In genomic region chr4:127179469-127180449, GRCm38 (mm10) we compare ENCODE assay signal across 10 mouse cellular contexts. TPM values are rescaled to one million over a fixed set of nuclear protein-coding genes. Genes with fewer than 3 reads are reported as not detected.
DNase-seq lines count a peak whose midpoint lies in the region; ATAC-seq and TF ChIP-seq lines count a peak whose summit lies in the region.
"Had no signal": no experiment of that assay in that cellular context is flagged by ENCODE, and none has a peak within 500 bp of the region (broad histone marks: within the 10 kb centered on the region; RNA-seq: fewer than 3 reads in every experiment).

No protein-coding gene starts in this region.

- peaks cover 15% of the 10 kb centered on the region for H3K4me1 ChIP-seq in forebrain, embryonic 10.5 days
- H3K4me1 ChIP-seq in forebrain, embryonic 11.5 days (replicated peaks; ENCODE audit: control insufficient read depth, insufficient read depth, low read length), result peaks cover 4% of the 10 kb centered on the region; the same call in 1 of the 2 replicates
- peaks cover 10 to 33% of the 10 kb centered on the region in 2 experiments; a peak in 3 of 4 replicates for H3K4me1 ChIP-seq in ES-E14 (ENCODE audit: control insufficient read depth in 2 of 2, insufficient read depth in 2 of 2, low read length in 2 of 2, poor library complexity in 1 of 2)
- peaks cover 11% of the 10 kb centered on the region; the same call in 1 of the 2 replicates for H3K4me1 ChIP-seq in forebrain, embryonic 14.5 days (ENCODE audit: control insufficient read depth, insufficient read depth, low read length)
- H3K4me1 ChIP-seq in midbrain, embryonic 16.5 days (ENCODE audit: control insufficient read depth, insufficient read depth, low read length), result peaks cover 12% of the 10 kb centered on the region
- H3K4me1 ChIP-seq in lung, postnatal 0 days (ENCODE audit: insufficient read depth, low read depth, low read length), result no peaks in the 10 kb centered on the region

- H3K36me3 ChIP-seq in forebrain, embryonic 10.5 days (replicated peaks), result no peaks in the 10 kb centered on the region
- no peaks in the 10 kb centered on the region for H3K36me3 ChIP-seq in forebrain, embryonic 11.5 days (ENCODE audit: control insufficient read depth, insufficient read depth, low read length)
- no peaks in the 10 kb centered on the region for H3K36me3 ChIP-seq in ES-E14 (ENCODE audit: control insufficient read depth, insufficient read depth, low read length, poor library complexity, severe bottlenecking)
- H3K36me3 ChIP-seq in forebrain, embryonic 14.5 days (ENCODE audit: control insufficient read depth, insufficient read depth, low read length), result no peaks in the 10 kb centered on the region
- H3K36me3 ChIP-seq in midbrain, embryonic 16.5 days (ENCODE audit: control insufficient read depth, insufficient read depth, low read length), result no peaks in the 10 kb centered on the region
- no peaks in the 10 kb centered on the region for H3K36me3 ChIP-seq in lung, postnatal 0 days (ENCODE audit: insufficient read depth, low read length)

- H3K9ac ChIP-seq in forebrain, embryonic 11.5 days (ENCODE audit: low read length), result no peak overlapping the region
- H3K9ac ChIP-seq in ES-E14 (ENCODE audit: insufficient read depth, low read depth, low read length, poor library complexity, severe bottlenecking), result peak overlapping the region; percentile 60; the same call in 1 of the 2 replicates
- H3K9ac ChIP-seq in forebrain, embryonic 14.5 days (ENCODE audit: low read length), result no peak overlapping the region
- H3K9ac ChIP-seq in midbrain, embryonic 16.5 days (ENCODE audit: low read depth, low read length), result peak overlapping the region; percentile 7; the same call in 1 of the 2 replicates
- no peak overlapping the region for H3K9ac ChIP-seq in lung, postnatal 0 days (replicated peaks; ENCODE audit: low read depth)
- H3K9ac ChIP-seq: liver, embryonic 14.5 days had no signal

- intact Hi-C loops in heart, postnatal 25 days (cut with DNase I), result no loop called here

- no peak for DNase-seq in forebrain, embryonic 10.5 days (ENCODE audit: extremely low spot score, low spot score)
- DNase-seq in forebrain, embryonic 11.5 days (ENCODE audit: low spot score), result no peak
- DNase-seq in ES-E14 (ENCODE audit: low read depth, low spot score), result no peak
- DNase-seq in forebrain, embryonic 14.5 days (ENCODE audit: low spot score), result peak; percentile 11
- no peak for DNase-seq in heart, postnatal 25 days (ENCODE audit: low spot score)
- no peak for DNase-seq in lung, postnatal 0 days (ENCODE audit: low spot score)
- DNase-seq in T-cell, adult 2 months (ENCODE audit: low spot score), result no peak
- DNase-seq: heart, postnatal 36 days had no signal

- peaks cover 32% of the 10 kb centered on the region for H3K27me3 ChIP-seq in forebrain, embryonic 10.5 days (ENCODE audit: poor library complexity, severe bottlenecking)
- peaks cover 5% of the 10 kb centered on the region; the same call in 1 of the 2 replicates for H3K27me3 ChIP-seq in forebrain, embryonic 11.5 days (ENCODE audit: control insufficient read depth, insufficient read depth, low read length)
- no peaks in the 10 kb centered on the region for H3K27me3 ChIP-seq in forebrain, embryonic 14.5 days (replicated peaks; ENCODE audit: control insufficient read depth, insufficient read depth, low read length)
- no peaks in the 10 kb centered on the region for H3K27me3 ChIP-seq in midbrain, embryonic 16.5 days (ENCODE audit: control insufficient read depth, insufficient read depth, low read depth, low read length)
- peaks cover 5% of the 10 kb centered on the region; the same call in 1 of the 2 replicates for H3K27me3 ChIP-seq in lung, postnatal 0 days (replicated peaks; ENCODE audit: insufficient read depth, low read length)

- no peak for ATAC-seq in forebrain, embryonic 11.5 days (replicated peaks; ENCODE audit: low FRiP score)
- ATAC-seq in forebrain, embryonic 14.5 days, result peak; percentile 44
- peak; percentile 76 for ATAC-seq in midbrain, embryonic 16.5 days
- ATAC-seq in lung, postnatal 0 days, result no peak

- no peak overlapping the region for H3K4me2 ChIP-seq in forebrain, embryonic 11.5 days (ENCODE audit: low read depth, low read length, severe bottlenecking)
- H3K4me2 ChIP-seq in forebrain, embryonic 14.5 days (ENCODE audit: low read length), result peak overlapping the region; percentile 20
- peak overlapping the region; percentile 47 for H3K4me2 ChIP-seq in midbrain, embryonic 16.5 days (ENCODE audit: low read length)
- H3K4me2 ChIP-seq in lung, postnatal 0 days (replicated peaks; ENCODE audit: low read depth, low read length), result no peak overlapping the region

- no peaks in the 10 kb centered on the region for H3K9me3 ChIP-seq in forebrain, embryonic 10.5 days
- H3K9me3 ChIP-seq in forebrain, embryonic 11.5 days (ENCODE audit: control insufficient read depth, low read length), result no peaks in the 10 kb centered on the region
- no peaks in the 10 kb centered on the region for H3K9me3 ChIP-seq in ES-E14 (ENCODE audit: control insufficient read depth, insufficient read depth, low read depth, low read length)
- H3K9me3 ChIP-seq in forebrain, embryonic 14.5 days (replicated peaks; ENCODE audit: control insufficient read depth, low read length), result 0 out of 2 replicates have a peak, but pooled peaks cover 3% of the 10 kb centered on the region
- H3K9me3 ChIP-seq in midbrain, embryonic 16.5 days (replicated peaks; ENCODE audit: control insufficient read depth, low read length, poor library complexity, severe bottlenecking), result no peaks in the 10 kb centered on the region
- H3K9me3 ChIP-seq in lung, postnatal 0 days (ENCODE audit: low read length), result no peaks in the 10 kb centered on the region

- no peak for TF ChIP-seq CTCF in lung, postnatal 0 days (IDR thresholded peaks at IDR 0.05)

- 0 out of 2 replicates have a peak overlapping the region, but pooled peaks have one; percentile 11 for H3K4me3 ChIP-seq in forebrain, embryonic 10.5 days
- H3K4me3 ChIP-seq in forebrain, embryonic 11.5 days (ENCODE audit: low read depth, low read length), result no peak overlapping the region
- peak overlapping the region; percentile 10 to 19; a peak in 3 of 4 replicates for H3K4me3 ChIP-seq in ES-E14 (ENCODE audit: insufficient read depth in 1 of 2, low read depth in 1 of 2, low read length in 2 of 2, poor library complexity in 1 of 2, severe bottlenecking in 1 of 2)
- H3K4me3 ChIP-seq in forebrain, embryonic 14.5 days (ENCODE audit: low read depth, low read length), result no peak overlapping the region
- H3K4me3 ChIP-seq in midbrain, embryonic 16.5 days (ENCODE audit: low read depth, low read length), result peak overlapping the region; percentile 14; the same call in 1 of the 2 replicates
- H3K4me3 ChIP-seq in lung, postnatal 0 days (ENCODE audit: low read depth, low read length), result no peak overlapping the region

- no peak overlapping the region for H3K27ac ChIP-seq in forebrain, embryonic 10.5 days
- H3K27ac ChIP-seq in forebrain, embryonic 11.5 days (ENCODE audit: low read depth, low read length), result no peak overlapping the region
- no peak overlapping the region for H3K27ac ChIP-seq in ES-E14 (ENCODE audit: insufficient read depth, low read depth, low read length, poor library complexity, severe bottlenecking)
- no peak overlapping the region for H3K27ac ChIP-seq in forebrain, embryonic 14.5 days (ENCODE audit: low read depth, low read length)
- H3K27ac ChIP-seq in midbrain, embryonic 16.5 days (ENCODE audit: low read length), result peak overlapping the region; percentile 33
- no peak overlapping the region for H3K27ac ChIP-seq in lung, postnatal 0 days (ENCODE audit: low read length)
- H3K27ac ChIP-seq: liver, embryonic 14.5 days had no signal

- in situ Hi-C loops in ES-E14 (cut with MboI; ENCODE audit: low sequenced_read_pairs in 2 of 2, unreplicated experiment in 2 of 2), result no loop called here

- no peak for TF ChIP-seq EP300 in lung, postnatal 0 days (IDR thresholded peaks at IDR 0.05)

- 15% methylated on average over 19 of the region's 19 CpGs for WGBS in forebrain, embryonic 10.5 days
- WGBS in forebrain, embryonic 11.5 days, result 13% methylated on average over 19 of the region's 19 CpGs
- 11% methylated on average over 19 of the region's 19 CpGs for WGBS in forebrain, embryonic 14.5 days
- 11% methylated on average over 19 of the region's 19 CpGs for whole genome bisulfite sequencing in midbrain, embryonic 16.5 days
- WGBS in lung, postnatal 0 days, result 12% methylated on average over 19 of the region's 19 CpGs

TF ChIP-seq in ES-E14, 5 proteins besides CTCF, POLR2A, EP300 and RAD21:
- TF ChIP-seq CHD2 (IDR thresholded peaks at IDR 0.05; ENCODE audit: low read depth, low read length), result no peak
- no peak for TF ChIP-seq ZNF384 (IDR thresholded peaks at IDR 0.05; ENCODE audit: low read depth, low read length)
- TF ChIP-seq MAFK (IDR thresholded peaks at IDR 0.05; ENCODE audit: insufficient read depth, low read depth, low read length), result no peak
- TF ChIP-seq HCFC1 (IDR thresholded peaks at IDR 0.05; ENCODE audit: borderline replicate concordance, insufficient read depth, low read length), result no peak

RNA-seq across cellular contexts. Expression of gene Dlgap3, which starts 10.8 kb away (rescaled TPM):
- polyA plus RNA-seq in forebrain, embryonic 10.5 days (2016; fragmentation: Nextera tagmentation; extraction: Ambion mirVana), result 1.0 and 1.2 TPM in 2 replicates
- 3.1 and 4.2 TPM in 2 replicates for polyA plus RNA-seq in forebrain, embryonic 11.5 days (2014; fragmentation: Nextera tagmentation; extraction: Ambion mirVana)
- 8.8 and 14.1 TPM in 2 replicates for total RNA-seq in ES-E14 (2012; rRNA removed)
- 8.4 and 10.8 TPM in 2 replicates for polyA plus RNA-seq in forebrain, embryonic 14.5 days (2014; fragmentation: Nextera tagmentation; extraction: Ambion mirVana)
- 17.6 and 19.5 TPM in 2 replicates for polyA plus RNA-seq in midbrain, embryonic 16.5 days (2015; fragmentation: Nextera tagmentation; extraction: Ambion mirVana)
- under 1 TPM; 0.10 to 0.48 TPM for total RNA-seq in heart, postnatal 25 days (2021)
- 0.10 and 0.18 TPM in 2 replicates for polyA plus RNA-seq in lung, postnatal 0 days (2015; fragmentation: Nextera tagmentation; extraction: Ambion mirVana)

RNA-seq across cellular contexts. Expression of gene Tmem35b, which starts 56.3 kb away (rescaled TPM):
- polyA plus RNA-seq in forebrain, embryonic 10.5 days (2016; fragmentation: Nextera tagmentation; extraction: Ambion mirVana), result 13.4 and 13.5 TPM in 2 replicates
- 11.8 and 12.6 TPM in 2 replicates for polyA plus RNA-seq in forebrain, embryonic 11.5 days (2014; fragmentation: Nextera tagmentation; extraction: Ambion mirVana)
- 3.7 and 4.8 TPM in 2 replicates for total RNA-seq in ES-E14 (2012; rRNA removed)
- 12.0 and 13.0 TPM in 2 replicates for polyA plus RNA-seq in forebrain, embryonic 14.5 days (2014; fragmentation: Nextera tagmentation; extraction: Ambion mirVana)
- 17.9 and 18.1 TPM in 2 replicates for polyA plus RNA-seq in midbrain, embryonic 16.5 days (2015; fragmentation: Nextera tagmentation; extraction: Ambion mirVana)
- 1 to 10 TPM; 1.5 TPM for total RNA-seq in heart, postnatal 25 days (2021)
- 19.7 and 27.7 TPM in 2 replicates for polyA plus RNA-seq in lung, postnatal 0 days (2015; fragmentation: Nextera tagmentation; extraction: Ambion mirVana)

Comparison
In these comparisons a context has a peak if more than half of its experiments do, and no peak if none do; other contexts are left out.
1. H3K4me3 ChIP-seq: peak in forebrain, embryonic 10.5 days (single experiment), ES-E14 (2 of 2) and midbrain, embryonic 16.5 days (single experiment); none in forebrain, embryonic 11.5 days (single experiment), forebrain, embryonic 14.5 days (single experiment) and lung, postnatal 0 days (single experiment).
2. ATAC-seq: peak in forebrain, embryonic 14.5 days (single experiment) and midbrain, embryonic 16.5 days (single experiment); none in forebrain, embryonic 11.5 days (single experiment) and lung, postnatal 0 days (single experiment).
3. H3K4me2 ChIP-seq: peak in forebrain, embryonic 14.5 days (single experiment) and midbrain, embryonic 16.5 days (single experiment); none in forebrain, embryonic 11.5 days (single experiment) and lung, postnatal 0 days (single experiment).
4. H3K9ac ChIP-seq: peak in ES-E14 (single experiment) and midbrain, embryonic 16.5 days (single experiment); none in forebrain, embryonic 11.5 days (single experiment), forebrain, embryonic 14.5 days (single experiment) and lung, postnatal 0 days (single experiment).